Mouse (Mus musculus): ENCODE measurements around the gene Rps3a1. TPM values are rescaled to one million over a fixed set of nuclear protein-coding genes. Genes with fewer than 3 reads are reported as not detected.

Rps3a1 gene
- polyA plus RNA-seq (2016; fragmentation: Nextera tagmentation; extraction: Ambion mirVana), result 1,154 and 1,165 TPM in 2 replicates

DNA sequence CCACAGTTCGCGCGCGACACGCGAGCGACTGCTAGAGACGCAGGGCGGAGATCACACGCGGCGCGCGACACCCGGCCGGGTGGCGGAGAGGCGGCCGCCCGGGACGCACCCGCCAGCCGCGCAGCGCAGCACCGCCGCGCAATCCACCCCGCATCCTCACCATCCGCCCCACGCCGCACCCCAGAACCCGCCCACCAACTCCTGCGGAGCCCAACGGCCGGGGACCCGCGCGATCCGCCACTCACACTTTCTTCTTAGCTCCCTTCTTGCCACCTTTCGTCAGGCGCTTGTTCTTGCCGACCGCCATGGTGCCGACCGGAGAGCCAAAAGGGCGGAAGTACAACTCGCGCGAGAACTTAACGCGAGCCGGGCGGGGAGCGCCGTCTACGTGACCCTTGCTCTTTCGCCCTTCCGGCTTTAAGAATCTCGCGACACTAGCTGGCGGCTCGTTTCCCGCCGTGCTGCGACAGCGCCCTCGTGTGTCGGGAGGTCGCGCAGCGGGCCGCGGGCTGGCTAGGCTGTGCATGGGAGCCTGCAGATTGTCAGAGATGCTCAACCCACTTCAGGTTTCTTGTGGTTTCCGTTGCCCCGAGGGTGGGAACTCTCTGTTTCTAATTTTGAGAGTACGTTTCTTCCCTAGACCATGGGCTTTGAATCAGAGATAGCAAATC is at the start of gene Rps3a1:
TSS of gene Rps3a1 (minus strand) at position 440 of the 671 bp plus-strand sequence.
- peak; percentile 99 for DNase-seq (ENCODE audit: extremely low spot score, low spot score)
- Histone ChIP-seq H3K4me1 (peaks cover 27% of the 10 kb centered on the region), H3K27ac (peak within 1 kb of the TSS; percentile 99), H3K36me3 (replicated peaks) (peaks cover 41% of the 10 kb centered on the region), H3K9me3 (no peaks in the 10 kb centered on the region), H3K4me3 (peak within 1 kb of the TSS; percentile 97), H3K27me3 (ENCODE audit: poor library complexity, severe bottlenecking) (no peaks in the 10 kb centered on the region)
- under 1% methylated on average over 77 of the region's 77 CpGs for WGBS

DNA sequence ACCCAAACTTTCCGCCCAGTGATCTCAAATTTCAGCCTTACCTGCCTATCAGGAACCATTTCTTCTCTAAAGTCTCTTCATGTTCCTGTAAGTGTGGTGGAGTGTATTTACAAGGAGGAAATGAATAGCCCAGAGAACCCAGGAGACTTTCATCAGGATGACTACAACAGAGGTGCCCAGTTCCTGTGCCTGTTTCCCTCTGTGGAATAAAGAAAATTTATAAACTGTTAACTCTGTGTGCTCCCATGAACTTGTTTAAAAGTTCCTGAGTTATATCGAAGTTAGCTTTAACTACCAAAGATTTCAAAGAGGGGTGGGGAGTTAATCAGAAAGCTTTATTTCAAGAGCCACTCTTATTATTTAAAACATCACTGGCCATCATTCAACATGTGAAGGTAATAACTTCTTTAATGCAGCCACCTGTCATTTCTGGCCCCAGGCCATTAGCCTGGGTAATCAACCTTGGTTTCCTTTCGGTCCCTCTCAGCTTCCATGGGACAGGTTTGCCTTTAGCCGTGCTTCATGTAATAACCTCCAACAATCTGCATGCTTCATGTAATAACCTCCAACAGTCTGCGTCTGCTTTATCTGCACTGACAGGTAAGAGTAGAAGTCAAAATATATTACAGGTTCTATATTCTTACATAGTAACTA is 45.4 kb upstream of the Rps3a1 start:
- Histone ChIP-seq H3K27ac (no peak overlapping the region), H3K4me1 (peaks cover 11% of the 10 kb centered on the region), H3K4me3 (no peak overlapping the region), H3K9me3 (no peaks in the 10 kb centered on the region), H3K36me3 (replicated peaks) (no peaks in the 10 kb centered on the region), H3K27me3 (ENCODE audit: poor library complexity, severe bottlenecking) (no peaks in the 10 kb centered on the region)
- DNase-seq (ENCODE audit: extremely low spot score, low spot score), result no peak
- WGBS, result 78% methylated on average over 5 of the region's 5 CpGs

DNA sequence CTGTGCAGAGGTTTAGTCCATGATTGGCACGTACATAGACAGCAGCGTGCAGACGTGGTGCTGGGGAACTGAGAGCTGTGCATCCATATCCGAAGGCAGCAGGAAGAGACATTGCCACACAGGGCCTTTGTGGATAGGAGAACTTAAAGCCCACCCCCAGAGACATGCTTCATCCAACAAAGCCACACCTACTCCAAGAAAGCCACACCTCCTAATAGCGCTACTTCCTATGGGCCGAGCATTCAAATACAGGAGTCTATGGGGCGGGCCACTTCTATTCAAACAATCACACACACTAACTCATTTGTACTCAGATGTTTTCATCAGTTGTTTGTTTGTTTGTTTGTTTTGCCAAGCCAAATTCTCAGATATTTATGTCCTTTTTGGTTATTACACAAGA is 42.0 kb upstream of the Rps3a1 start:
- WGBS, result 87% methylated on average over 7 of the region's 7 CpGs
- no peaks in the 10 kb centered on the region for H3K27me3 ChIP-seq (ENCODE audit: poor library complexity, severe bottlenecking)
- no peak overlapping the region for H3K4me3 ChIP-seq

DNA sequence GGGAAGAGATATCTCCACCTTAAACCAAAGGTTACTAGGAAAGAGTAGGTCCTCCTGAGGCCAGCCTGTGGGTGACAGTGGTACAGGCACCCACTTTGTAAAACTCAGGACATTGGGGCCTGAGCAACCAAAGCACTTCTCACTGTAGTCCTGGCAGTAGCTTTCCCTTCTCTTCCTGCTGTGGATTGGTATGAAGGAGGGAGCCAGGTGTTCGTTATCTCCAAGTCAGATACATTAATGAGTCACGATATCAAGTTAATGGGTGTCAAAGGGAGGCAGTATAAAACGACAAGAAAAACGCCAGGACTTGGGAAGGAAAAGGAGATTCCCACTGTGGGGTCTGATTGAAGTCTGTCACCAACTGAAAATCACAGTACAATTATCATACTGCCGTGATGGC is 38.6 kb upstream of the Rps3a1 start:
- H3K27me3 ChIP-seq (ENCODE audit: poor library complexity, severe bottlenecking), result no peaks in the 10 kb centered on the region
- 82% methylated on average over 5 of the region's 5 CpGs for WGBS
- H3K4me1 ChIP-seq, result no peaks in the 10 kb centered on the region
- no peak for DNase-seq (ENCODE audit: extremely low spot score, low spot score)
- no peak overlapping the region for H3K27ac ChIP-seq
- no peaks in the 10 kb centered on the region for H3K36me3 ChIP-seq (replicated peaks)
- no peak overlapping the region for H3K4me3 ChIP-seq
- no peaks in the 10 kb centered on the region for H3K9me3 ChIP-seq

More for the DNA sequence above, 42.0 kb upstream of the Rps3a1 start:
- H3K9me3 ChIP-seq, result no peaks in the 10 kb centered on the region
- H3K27ac ChIP-seq, result no peak overlapping the region
- H3K36me3 ChIP-seq (replicated peaks), result no peaks in the 10 kb centered on the region
- no peak for DNase-seq (ENCODE audit: extremely low spot score, low spot score)
- H3K4me1 ChIP-seq, result peaks cover 11% of the 10 kb centered on the region

DNA sequence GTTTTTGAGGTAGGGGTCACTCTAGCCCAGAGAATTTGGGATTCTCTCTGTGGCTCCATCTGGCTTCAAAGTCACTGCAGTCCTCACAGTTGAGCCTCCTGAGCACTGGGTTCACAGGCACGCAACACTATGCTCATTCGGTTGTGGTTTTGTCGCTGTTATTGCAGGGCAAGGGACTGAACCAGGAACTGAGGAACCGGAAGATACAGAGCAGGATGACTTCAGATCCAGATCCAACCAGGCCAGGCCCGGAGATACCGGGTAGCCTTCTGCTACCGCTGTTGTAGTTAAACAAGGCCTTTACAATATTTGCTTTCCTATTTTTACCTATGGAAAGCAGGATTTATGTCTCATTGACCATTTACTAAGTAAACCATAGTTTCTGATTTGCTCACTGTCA is 37.2 kb upstream of the Rps3a1 start:
- Histone ChIP-seq H3K4me3 (no peak overlapping the region), H3K27me3 (ENCODE audit: poor library complexity, severe bottlenecking) (no peaks in the 10 kb centered on the region), H3K27ac (no peak overlapping the region), H3K9me3 (no peaks in the 10 kb centered on the region), H3K36me3 (replicated peaks) (no peaks in the 10 kb centered on the region), H3K4me1 (no peaks in the 10 kb centered on the region)
- DNase-seq (ENCODE audit: extremely low spot score, low spot score), result no peak
- 86% methylated on average over 7 of the region's 7 CpGs for WGBS

DNA sequence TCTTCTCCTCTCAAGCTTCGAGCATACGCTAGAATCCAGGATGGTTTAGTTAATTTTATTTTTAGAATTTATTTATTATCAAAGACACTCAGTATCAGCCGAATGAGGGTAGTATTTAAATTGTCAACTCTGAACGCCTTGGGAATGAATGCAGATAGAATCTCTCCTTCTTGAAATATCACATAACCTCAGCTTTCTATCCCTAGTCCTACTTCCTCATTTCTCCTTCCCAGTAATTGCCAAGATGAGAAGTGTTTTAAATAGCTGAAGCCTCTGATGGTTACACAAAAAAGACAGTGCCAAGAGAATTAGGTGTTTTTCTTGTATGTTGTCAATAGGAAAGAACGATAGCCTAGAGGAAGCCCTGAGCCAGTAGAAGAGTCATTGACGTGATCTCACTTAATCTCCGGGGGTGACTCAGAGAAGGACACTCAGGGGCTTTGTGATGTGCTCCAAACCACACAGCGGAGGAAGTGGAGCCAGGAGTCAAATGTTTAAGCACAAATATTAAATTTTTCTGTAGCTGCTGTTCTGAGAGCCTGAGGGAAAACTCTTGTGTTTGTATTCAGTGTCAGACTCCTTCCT is 26.4 kb upstream of the Rps3a1 start:
- no peaks in the 10 kb centered on the region for H3K9me3 ChIP-seq
- no peak for DNase-seq (ENCODE audit: extremely low spot score, low spot score)
- 84% methylated on average over 8 of the region's 8 CpGs for WGBS

DNA sequence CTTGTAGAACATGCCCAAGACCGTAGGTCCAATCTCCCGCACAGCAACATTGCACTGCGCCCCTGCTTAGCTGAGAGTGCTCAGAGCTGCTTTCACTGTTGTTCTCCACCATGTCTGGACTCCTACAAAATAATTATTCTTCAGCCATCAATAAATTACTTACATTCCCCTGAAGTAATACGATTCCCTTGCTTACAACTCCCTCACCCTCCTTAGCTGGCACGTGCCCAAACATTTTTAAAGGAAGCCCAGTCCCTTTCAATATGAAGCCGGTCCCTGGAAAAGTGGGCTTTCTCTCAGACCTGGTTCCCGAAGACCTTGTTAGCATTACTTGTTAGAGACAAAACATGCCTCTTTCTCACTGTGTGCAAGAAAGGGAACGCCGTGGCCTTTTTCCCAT is 7.0 kb upstream of the Rps3a1 start:
- no peak for DNase-seq (ENCODE audit: extremely low spot score, low spot score)
- Histone ChIP-seq H3K4me3 (no peak overlapping the region), H3K27ac (no peak overlapping the region), H3K36me3 (replicated peaks) (no peaks in the 10 kb centered on the region), H3K27me3 (ENCODE audit: poor library complexity, severe bottlenecking) (no peaks in the 10 kb centered on the region), H3K4me1 (0 out of 2 replicates have a peak, but pooled peaks cover 7% of the 10 kb centered on the region), H3K9me3 (no peaks in the 10 kb centered on the region)
- WGBS, result 85% methylated on average over 9 of the region's 9 CpGs

More for the DNA sequence above, 26.4 kb upstream of the Rps3a1 start:
- Histone ChIP-seq H3K36me3 (replicated peaks) (no peaks in the 10 kb centered on the region), H3K27me3 (ENCODE audit: poor library complexity, severe bottlenecking) (no peaks in the 10 kb centered on the region), H3K4me3 (no peak overlapping the region), H3K27ac (no peak overlapping the region), H3K4me1 (no peaks in the 10 kb centered on the region)

DNA sequence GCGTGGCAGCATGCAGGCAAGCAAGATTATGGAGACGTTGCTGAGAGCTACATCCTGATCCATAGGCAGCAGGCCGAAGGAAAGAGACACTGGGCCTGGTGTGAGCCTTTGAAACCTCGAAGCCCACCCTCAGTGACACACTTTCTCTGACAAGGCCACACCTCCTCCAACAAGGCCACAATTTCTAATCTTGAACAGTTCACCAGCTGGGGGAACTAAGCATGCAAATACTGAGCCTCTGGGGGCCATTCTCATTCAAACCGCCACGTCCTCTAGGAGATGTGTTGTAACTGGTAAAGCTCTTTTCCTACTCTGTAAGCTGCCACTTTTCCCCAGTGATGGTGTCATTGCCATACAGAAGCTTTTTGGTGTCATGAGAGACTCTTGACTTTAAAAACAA is 6.6 kb upstream of the Rps3a1 start:
- H3K9me3 ChIP-seq, result no peaks in the 10 kb centered on the region
- H3K4me3 ChIP-seq, result no peak overlapping the region
- WGBS, result 82% methylated on average over 6 of the region's 6 CpGs
- no peak overlapping the region for H3K27ac ChIP-seq
- no peaks in the 10 kb centered on the region for H3K27me3 ChIP-seq (ENCODE audit: poor library complexity, severe bottlenecking)
- no peaks in the 10 kb centered on the region for H3K36me3 ChIP-seq (replicated peaks)
- H3K4me1 ChIP-seq, result 0 out of 2 replicates have a peak, but pooled peaks cover 7% of the 10 kb centered on the region
- DNase-seq (ENCODE audit: extremely low spot score, low spot score), result no peak

DNA sequence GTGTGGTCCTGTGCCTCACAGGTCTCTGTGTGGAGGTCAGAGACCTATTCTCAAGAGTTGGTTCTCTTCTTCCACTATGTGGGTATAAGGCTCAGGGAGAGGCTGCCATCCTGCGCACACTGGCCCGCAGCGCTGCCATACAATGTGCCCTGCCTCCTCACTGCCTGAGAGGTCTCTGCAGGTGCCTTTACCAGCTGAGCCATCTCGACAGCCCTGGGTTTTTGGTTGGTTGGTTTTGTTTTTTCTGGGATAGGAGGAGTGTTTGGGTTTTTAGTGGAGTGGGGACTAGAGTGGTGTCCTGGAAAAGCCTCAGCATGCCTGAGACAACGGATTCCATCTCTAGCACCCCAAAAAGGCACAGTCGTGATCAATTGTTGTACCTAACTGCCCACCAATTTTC is 841 bp upstream of the Rps3a1 start:
- Histone ChIP-seq H3K27ac (no peak overlapping the region; the same call in 1 of the 2 replicates), H3K36me3 (replicated peaks) (peaks cover 32% of the 10 kb centered on the region), H3K27me3 (ENCODE audit: poor library complexity, severe bottlenecking) (no peaks in the 10 kb centered on the region), H3K9me3 (no peaks in the 10 kb centered on the region), H3K4me3 (peak overlapping the region; percentile 97; the same call in 1 of the 2 replicates), H3K4me1 (peaks cover 27% of the 10 kb centered on the region)
- DNase-seq (ENCODE audit: extremely low spot score, low spot score), result no peak
- WGBS, result 84% methylated on average over 6 of the region's 6 CpGs

DNA sequence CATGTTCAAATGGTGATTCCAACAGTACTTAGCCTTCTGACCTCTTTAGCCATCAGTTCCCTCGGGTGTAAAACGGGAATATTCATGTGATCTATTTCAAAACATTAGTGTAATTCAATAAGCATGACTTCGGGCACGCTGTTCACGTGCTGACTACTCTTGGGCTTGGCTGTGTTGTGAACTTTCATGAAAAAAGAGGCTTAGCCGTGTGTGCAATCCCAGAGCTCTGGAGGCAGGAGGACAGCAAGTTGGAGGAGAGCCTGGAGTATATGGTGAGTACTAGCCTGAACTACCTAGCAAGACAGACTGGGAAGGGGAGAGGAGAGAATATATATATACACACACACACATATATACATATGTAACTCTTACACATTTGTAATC is 424 bp upstream of the Rps3a1 start:
- Histone ChIP-seq H3K9me3 (no peaks in the 10 kb centered on the region), H3K4me1 (peaks cover 27% of the 10 kb centered on the region), H3K4me3 (peak overlapping the region; percentile 97), H3K27me3 (ENCODE audit: poor library complexity, severe bottlenecking) (no peaks in the 10 kb centered on the region), H3K27ac (peak overlapping the region; percentile 99), H3K36me3 (replicated peaks) (peaks cover 36% of the 10 kb centered on the region)
- DNase-seq (ENCODE audit: extremely low spot score, low spot score), result no peak
- WGBS, result 38% methylated on average over 6 of the region's 6 CpGs

DNA sequence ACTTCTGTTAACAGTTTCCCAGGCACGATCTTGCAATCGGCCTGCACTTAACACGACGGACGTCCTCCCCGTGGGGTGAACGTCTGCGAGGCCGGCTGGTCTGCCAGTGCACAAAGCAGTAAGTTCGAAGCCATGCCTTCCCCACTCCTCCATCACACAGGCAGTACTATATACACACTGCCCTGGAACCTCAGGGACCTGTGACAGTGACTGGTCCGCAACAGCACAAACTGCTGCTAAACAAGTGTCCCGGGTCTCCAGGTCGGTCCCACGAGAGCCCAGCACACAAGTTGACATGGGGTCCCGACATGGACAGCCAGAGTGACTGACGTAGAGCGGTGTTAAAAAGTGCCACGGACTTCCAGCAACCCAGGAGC is 628 bp downstream of the Rps3a1 start:
- peaks cover 27% of the 10 kb centered on the region for H3K4me1 ChIP-seq
- H3K27ac ChIP-seq, result peak overlapping the region; percentile 99
- H3K36me3 ChIP-seq (replicated peaks), result peaks cover 46% of the 10 kb centered on the region
- H3K9me3 ChIP-seq, result no peaks in the 10 kb centered on the region
- peak overlapping the region; percentile 97 for H3K4me3 ChIP-seq
- WGBS, result under 1% methylated on average over 18 of the region's 18 CpGs
- H3K27me3 ChIP-seq (ENCODE audit: poor library complexity, severe bottlenecking), result no peaks in the 10 kb centered on the region
- DNase-seq (ENCODE audit: extremely low spot score, low spot score), result no peak

DNA sequence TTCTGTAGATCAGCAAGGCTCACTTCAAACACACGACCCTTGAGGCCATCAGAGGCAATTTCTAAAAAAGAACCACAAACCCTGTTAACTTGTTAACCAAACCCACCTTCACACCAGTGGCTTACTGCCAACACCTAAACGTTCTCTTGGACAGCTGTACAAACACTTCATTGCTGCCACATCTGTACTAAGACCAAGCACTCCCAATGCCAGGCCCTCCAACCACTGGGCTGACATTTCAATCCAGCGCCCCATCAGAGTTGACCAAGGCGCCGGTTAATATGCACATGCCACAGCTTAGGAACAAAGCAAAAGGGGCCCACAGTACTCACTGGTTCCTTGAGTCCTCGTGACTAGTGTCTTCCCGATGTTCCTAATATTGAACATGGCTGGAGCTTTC is 1.1 kb downstream of the Rps3a1 start:
- H3K36me3 ChIP-seq (replicated peaks), result peaks cover 52% of the 10 kb centered on the region
- DNase-seq (ENCODE audit: extremely low spot score, low spot score), result no peak
- no peaks in the 10 kb centered on the region for H3K9me3 ChIP-seq
- H3K4me1 ChIP-seq, result peaks cover 27% of the 10 kb centered on the region
- H3K27me3 ChIP-seq (ENCODE audit: poor library complexity, severe bottlenecking), result no peaks in the 10 kb centered on the region
- peak overlapping the region; percentile 99 for H3K27ac ChIP-seq
- WGBS, result 29% methylated on average over 7 of the region's 7 CpGs
- peak overlapping the region; percentile 97 for H3K4me3 ChIP-seq

DNA sequence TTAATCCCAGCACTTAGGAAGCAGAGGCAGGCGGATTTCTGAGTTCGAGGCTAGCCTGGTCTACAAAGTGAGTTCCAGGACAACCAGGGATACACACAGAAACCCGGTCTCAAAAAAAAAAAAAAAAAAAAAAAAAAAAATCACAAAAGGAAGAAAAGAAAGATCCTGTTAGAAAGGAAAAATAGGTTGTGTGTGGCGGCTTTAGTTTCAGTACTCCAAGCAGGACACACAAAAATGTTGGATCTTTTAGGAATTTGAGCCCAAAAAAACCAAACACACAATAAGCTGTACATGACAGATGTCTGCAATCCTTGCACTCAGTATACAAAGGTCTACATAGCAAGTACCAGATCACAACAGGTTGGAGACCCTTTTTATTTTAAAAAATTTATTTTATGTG is 2.8 kb downstream of the Rps3a1 start:
- H3K4me1 ChIP-seq, result peaks cover 27% of the 10 kb centered on the region
- H3K36me3 ChIP-seq (replicated peaks), result peaks cover 69% of the 10 kb centered on the region
- H3K27me3 ChIP-seq (ENCODE audit: poor library complexity, severe bottlenecking), result no peaks in the 10 kb centered on the region
- no peak for DNase-seq (ENCODE audit: extremely low spot score, low spot score)
- H3K4me3 ChIP-seq, result no peak overlapping the region
- WGBS, result 95% methylated on average over 4 of the region's 4 CpGs
- no peaks in the 10 kb centered on the region for H3K9me3 ChIP-seq
- no peak overlapping the region for H3K27ac ChIP-seq
